Mouse (Mus musculus) small intestine, adult 2 months (tissue): ENCODE measurements at regions not wholly inside any gene's neighbourhood (a gene's known extent, or its start where the extent isn't known, plus 50 kb on each side); places are given as distances from the start of the nearest gene placed in this dataset.

Experiments used
- CTCF ChIP-seq: fragments of 200-500 bp; IDR thresholded peaks from 2 replicates; pipeline ENCODE4 v1.5.1; 2012; ENCODE audit warnings: low read depth, mild to moderate bottlenecking, control low read depth, inconsistent platforms, low read length, moderate library complexity, mixed read lengths; ENCODE audit not compliant: insufficient replicate concordance, insufficient read length; ENCODE audit errors: extremely low read depth
- POLR2A ChIP-seq: fragments of 200-500 bp; IDR thresholded peaks from 2 replicates; pipeline ENCODE4 v1.6.1; 2012; ENCODE audit warnings: low read depth, mild to moderate bottlenecking, control low read depth, inconsistent platforms, low read length, moderate library complexity

GRCm38 (mm10) chr12:109892834-109893233, 292.7 kb upstream of the Rtl1 start:
- TF ChIP-seq CTCF (no peak), POLR2A (no peak)
